Mouse (Mus musculus) ES-Bruce4 (cell line): Measurements from ENCODE around the gene Phf3. TPM values are rescaled to one million over a fixed set of nuclear protein-coding genes. Genes with fewer than 3 reads are reported as not detected.

Experiments used
- H3K27ac ChIP-seq: 2 replicates; pipeline ENCODE4 v1.5.1; 2012; ENCODE audit warnings: low read length, inconsistent platforms; ENCODE audit not compliant: insufficient read depth
- H3K27me3 ChIP-seq: 2 replicates; pipeline ENCODE4 v1.6.1; 2012; ENCODE audit warnings: mild to moderate bottlenecking, low read length, inconsistent platforms; ENCODE audit not compliant: control insufficient read depth, poor library complexity, insufficient read depth, severe bottlenecking
- H3K36me3 ChIP-seq: 2 replicates; pipeline ENCODE4 v1.6.1; 2012; ENCODE audit warnings: inconsistent platforms, mild to moderate bottlenecking, low read length, moderate library complexity; ENCODE audit not compliant: control insufficient read depth, poor library complexity, insufficient read depth, severe bottlenecking
- H3K4me1 ChIP-seq: one replicate; pipeline ENCODE4 v1.8.1; 2011; ENCODE audit warnings: low read length; ENCODE audit not compliant: control insufficient read depth, insufficient read depth
- H3K4me3 ChIP-seq: 2 replicates; pipeline ENCODE4 v1.5.1; 2011; ENCODE audit warnings: low read depth, mild to moderate bottlenecking, low read length
- H3K9ac ChIP-seq: 2 replicates; pipeline ENCODE4 v1.6.1; 2012; ENCODE audit warnings: low read depth, mild to moderate bottlenecking, inconsistent platforms; ENCODE audit not compliant: poor library complexity, severe bottlenecking
- H3K9me3 ChIP-seq: replicated peaks from 2 replicates; pipeline ENCODE4 v1.6.1; 2012; ENCODE audit warnings: mild to moderate bottlenecking, low read length, inconsistent platforms; ENCODE audit not compliant: control insufficient read depth, poor library complexity, insufficient read depth, severe bottlenecking
- CTCF ChIP-seq: IDR thresholded peaks from one replicate; pipeline ENCODE4 v1.8.1; 2011; ENCODE audit warnings: low read depth, low read length
- EP300 ChIP-seq: IDR thresholded peaks from 2 replicates; pipeline ENCODE4 v1.6.1; 2011; ENCODE audit warnings: low read depth, low read length; ENCODE audit not compliant: insufficient read depth
- POLR2A ChIP-seq: IDR thresholded peaks from one replicate; pipeline ENCODE4 v1.8.1; 2011; ENCODE audit warnings: low read length; ENCODE audit not compliant: insufficient read depth
- polyA plus RNA-seq: library from polyadenylated mRNA; stranded (reverse); fragments of >200 nt; gene quantifications from 2 replicates; pipeline ENCODE4 v1.2.4, GENCODE M21; 2011; ENCODE audit warnings: low read depth; ENCODE audit not compliant: missing spikeins, insufficient read depth, insufficient read length

The Phf3 gene
- 197 and 203 TPM in 2 replicates for polyA plus RNA-seq

GRCm38 (mm10) chr1:30873541-30874260, at the start of gene Phf3:
Phf3 (minus strand) TSS chr1:30873921.
- TF ChIP-seq POLR2A (peak; percentile 72), CTCF (no peak), EP300 (peak; percentile 45; the same call in 1 of the 2 replicates)
- Histone ChIP-seq H3K9ac (peak within 1 kb of the TSS; percentile 100), H3K4me1 (peaks cover 2% of the 10 kb centered on the region), H3K27ac (peak within 1 kb of the TSS; percentile 90), H3K27me3 (no peaks in the 10 kb centered on the region), H3K9me3 (no peaks in the 10 kb centered on the region), H3K4me3 (peak within 1 kb of the TSS; percentile 69), H3K36me3 (peaks cover 4% of the 10 kb centered on the region; the same call in 1 of the 2 replicates)

- no peak overlapping the region for H3K4me3 ChIP-seq
- no peak overlapping the region for H3K27ac ChIP-seq
- H3K27me3 ChIP-seq = no peaks in the 10 kb centered on the region; the same call in 1 of the 2 replicates
- H3K4me1 ChIP-seq = no peaks in the 10 kb centered on the region
- no peak overlapping the region for H3K9ac ChIP-seq
- no peaks in the 10 kb centered on the region for H3K36me3 ChIP-seq
- TF ChIP-seq CTCF (no peak), POLR2A (no peak), EP300 (no peak)
- peaks cover 21% of the 10 kb centered on the region for H3K9me3 ChIP-seq
Observed at GRCm38 (mm10) chr1:30922237-30922636, 48.5 kb upstream of the Phf3 start.

GRCm38 (mm10) chr1:30921252-30921651, 47.5 kb upstream of the Phf3 start:
- Histone ChIP-seq H3K36me3 (no peaks in the 10 kb centered on the region), H3K9ac (no peak overlapping the region), H3K4me3 (no peak overlapping the region), H3K9me3 (peaks cover 21% of the 10 kb centered on the region), H3K4me1 (no peaks in the 10 kb centered on the region), H3K27ac (no peak overlapping the region), H3K27me3 (no peaks in the 10 kb centered on the region; the same call in 1 of the 2 replicates)
- no peak for TF ChIP-seq POLR2A
- TF ChIP-seq CTCF = no peak
- no peak for TF ChIP-seq EP300

- H3K36me3 ChIP-seq = no peaks in the 10 kb centered on the region
- no peak overlapping the region for H3K4me3 ChIP-seq
- H3K27me3 ChIP-seq = no peaks in the 10 kb centered on the region; the same call in 1 of the 2 replicates
- H3K4me1 ChIP-seq = no peaks in the 10 kb centered on the region
- peaks cover 21% of the 10 kb centered on the region for H3K9me3 ChIP-seq
- H3K9ac ChIP-seq = no peak overlapping the region
- H3K27ac ChIP-seq = no peak overlapping the region
- TF ChIP-seq POLR2A (no peak), EP300 (no peak)
Observed at GRCm38 (mm10) chr1:30920620-30921177, 47.0 kb upstream of the Phf3 start.

DNA sequence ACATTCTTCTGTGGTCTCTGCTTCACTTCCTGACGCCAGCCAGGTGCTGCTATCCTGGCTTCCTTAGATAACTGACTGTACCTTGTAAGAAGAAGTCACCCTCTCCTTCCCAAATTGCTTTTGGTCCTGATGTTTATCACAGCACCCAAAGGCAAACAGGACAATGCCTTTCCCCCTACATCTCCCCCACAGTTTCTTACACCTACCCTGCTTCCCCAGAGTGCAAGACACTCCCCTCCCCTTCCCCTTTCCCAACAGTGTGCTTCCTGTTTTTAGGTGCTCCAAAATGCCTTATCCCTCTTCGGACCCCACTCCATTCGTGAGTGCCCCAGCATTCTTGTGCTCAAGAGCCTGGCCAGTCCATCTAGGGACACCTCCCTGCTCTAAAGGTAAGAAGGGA, 36.5 kb upstream of the Phf3 start:
- Histone ChIP-seq H3K9ac (no peak overlapping the region), H3K36me3 (no peaks in the 10 kb centered on the region), H3K27me3 (no peaks in the 10 kb centered on the region), H3K27ac (no peak overlapping the region), H3K4me3 (no peak overlapping the region), H3K9me3 (peaks cover 3% of the 10 kb centered on the region; the same call in 1 of the 2 replicates), H3K4me1 (no peaks in the 10 kb centered on the region)
- TF ChIP-seq POLR2A (no peak), EP300 (no peak), CTCF (no peak)

- no peak overlapping the region for H3K9ac ChIP-seq
Observed at GRCm38 (mm10) chr1:30908797-30909196, 35.1 kb upstream of the Phf3 start.

More at GRCm38 (mm10) chr1:30908797-30909196, 35.1 kb upstream of the Phf3 start:
- Histone ChIP-seq H3K9me3 (no peaks in the 10 kb centered on the region), H3K4me1 (no peaks in the 10 kb centered on the region), H3K27me3 (no peaks in the 10 kb centered on the region), H3K36me3 (no peaks in the 10 kb centered on the region), H3K27ac (peak overlapping the region; percentile 59; the same call in 1 of the 2 replicates), H3K4me3 (no peak overlapping the region)
- TF ChIP-seq CTCF = no peak
- no peak for TF ChIP-seq POLR2A
- TF ChIP-seq EP300 = no peak
